Mouse (Mus musculus) layer of hippocampus, adult 2 months (tissue): ENCODE data around the gene Cic. TPM values are rescaled to one million over a fixed set of nuclear protein-coding genes. Genes with fewer than 3 reads are reported as not detected.

Experiments used
- DNase-seq, 2 experiments: peaks; one replicate each; pipeline ENCODE4 v3.0.0; 2022; ENCODE audit warnings: low spot score in 2 of 2
- H3K27ac ChIP-seq: fragments of 200-600 bp; 2 replicates; pipeline ENCODE4 v1.8.1; 2022
- H3K4me3 ChIP-seq: fragments of 200-600 bp; 2 replicates; pipeline ENCODE4 v1.8.1; 2022; ENCODE audit warnings: mild to moderate bottlenecking
- CTCF ChIP-seq: fragments of 200-600 bp; conservative IDR thresholded peaks from 2 replicates; pipeline ENCODE4 v1.8.1; 2022; ENCODE audit warnings: antibody characterized with exemption, mild to moderate bottlenecking, moderate library complexity
- total RNA-seq, 2 experiments: library from RNA; stranded (reverse); gene quantifications; 2 replicates each; pipeline ENCODE4 v1.2.3; 2021

Gene Cic
- total RNA-seq, 2 experiments from 2014 or later, result 218 to 225 TPM

GRCm38 (mm10) chr7:25275555-25276298 is 8.2 kb downstream of the Cic start:
- no peak for DNase-seq
- peak overlapping the region; percentile 99 for H3K27ac ChIP-seq
- TF ChIP-seq CTCF, result no peak
- no peak overlapping the region for H3K4me3 ChIP-seq

GRCm38 (mm10) chr7:25277405-25277804 is 9.9 kb downstream of the Cic start:
- TF ChIP-seq CTCF, result no peak
- Histone ChIP-seq H3K4me3 (peak overlapping the region; percentile 64; the same call in 1 of the 2 replicates), H3K27ac (peak overlapping the region; percentile 99)
- no peak for DNase-seq

GRCm38 (mm10) chr7:25277998-25278340 is 10.5 kb downstream of the Cic start:
- no peak for TF ChIP-seq CTCF
- Histone ChIP-seq H3K27ac (peak overlapping the region; percentile 99), H3K4me3 (peak overlapping the region; percentile 64)
- DNase-seq, result no peak

- peak overlapping the region; percentile 64 for H3K4me3 ChIP-seq
- TF ChIP-seq CTCF, result peak; percentile 79
- DNase-seq, result peak; percentile 76 to 86
- peak overlapping the region; percentile 99 for H3K27ac ChIP-seq
Measured at GRCm38 (mm10) chr7:25278341-25279075, 11.0 kb downstream of the Cic start.

GRCm38 (mm10) chr7:25279076-25279860 is 11.8 kb downstream of the Cic start:
- peak; percentile 67 for TF ChIP-seq CTCF
- DNase-seq, result peak; percentile 84 to 90

GRCm38 (mm10) chr7:25279861-25280791 is 12.6 kb downstream of the Cic start:
- H3K4me3 ChIP-seq, result peak overlapping the region; percentile 64
- no peak for DNase-seq
- peak overlapping the region; percentile 99 for H3K27ac ChIP-seq
- no peak for TF ChIP-seq CTCF

More at GRCm38 (mm10) chr7:25279076-25279860, 11.8 kb downstream of the Cic start:
- H3K4me3 ChIP-seq, result peak overlapping the region; percentile 64
- peak overlapping the region; percentile 99 for H3K27ac ChIP-seq

- no peak for TF ChIP-seq CTCF
- Histone ChIP-seq H3K4me3 (peak overlapping the region; percentile 52), H3K27ac (peak overlapping the region; percentile 99)
- DNase-seq, result no peak
Measured at GRCm38 (mm10) chr7:25281166-25281733, 13.7 kb downstream of the Cic start.

GRCm38 (mm10) chr7:25281734-25282601 is 14.5 kb downstream of the Cic start:
- TF ChIP-seq CTCF, result 0 out of 2 replicates have a peak, but pooled peaks have one; percentile 12
- H3K4me3 ChIP-seq, result peak overlapping the region; percentile 87
- peak; percentile 96 to 97 for DNase-seq
- H3K27ac ChIP-seq, result peak overlapping the region; percentile 99

- TF ChIP-seq CTCF, result 0 out of 2 replicates have a peak, but pooled peaks have one; percentile 14
- Histone ChIP-seq H3K4me3 (peak overlapping the region; percentile 87), H3K27ac (peak overlapping the region; percentile 99)
- no peak for DNase-seq
Measured at GRCm38 (mm10) chr7:25282731-25283211, 15.3 kb downstream of the Cic start.

- Histone ChIP-seq H3K4me3 (peak overlapping the region; percentile 87; the same call in 1 of the 2 replicates), H3K27ac (peak overlapping the region; percentile 99; the same call in 1 of the 2 replicates)
- TF ChIP-seq CTCF, result no peak
- DNase-seq, result no peak
Measured at GRCm38 (mm10) chr7:25283637-25284036, 16.1 kb downstream of the Cic start.

GRCm38 (mm10) chr7:25284171-25284570 is 16.7 kb downstream of the Cic start:
- H3K4me3 ChIP-seq, result no peak overlapping the region
- TF ChIP-seq CTCF, result no peak
- no peak for DNase-seq
- peak overlapping the region; percentile 99; the same call in 1 of the 2 replicates for H3K27ac ChIP-seq
